Mouse (Mus musculus) gastrocnemius, adult 2 months (tissue): ENCODE measurements around the gene Cd300ld. TPM values are rescaled to one million over a fixed set of nuclear protein-coding genes. Genes with fewer than 3 reads are reported as not detected.
"Not testable (repeated sequence)": the region's sequence is repeated elsewhere in the genome, so short reads cannot be mapped to it uniquely, and the experiment has no call there.

Experiments used
- DNase-seq: peaks from one replicate; pipeline ENCODE4 v3.0.0; 2022
- H3K27ac ChIP-seq: fragments of 200-600 bp; 2 replicates; pipeline ENCODE4 v1.8.1; 2022; ENCODE audit warnings: mild to moderate bottlenecking
- H3K4me3 ChIP-seq: fragments of 200-600 bp; 2 replicates; pipeline ENCODE4 v1.8.1; 2022; ENCODE audit warnings: mild to moderate bottlenecking, moderate library complexity
- CTCF ChIP-seq: fragments of 200-600 bp; IDR thresholded peaks from 2 replicates; pipeline ENCODE4 v1.8.1; 2022; ENCODE audit warnings: antibody characterized with exemption, mild to moderate bottlenecking, moderate library complexity
- intact Hi-C: fragments of 180-260 bp; cut with DNase I; formaldehyde crosslinking; loops from one replicate; pipeline ENCODE4 v1.15.1; 2025
- long read RNA-seq, 2 experiments: library from polyadenylated mRNA; stranded (forward); transcript quantifications; one replicate each; pipeline ENCODE4 v2.0.0; 2021
- total RNA-seq, 2 experiments: library from RNA; stranded (reverse); gene quantifications; 2 replicates each; pipeline ENCODE4 v1.2.3; 2021

Cd300ld gene
- total RNA-seq, result under 1 TPM; 0.13 to 0.22 TPM
- long read RNA-seq, experiment 1, result 0 reads
- long read RNA-seq, experiment 2, result 0 reads

DNA sequence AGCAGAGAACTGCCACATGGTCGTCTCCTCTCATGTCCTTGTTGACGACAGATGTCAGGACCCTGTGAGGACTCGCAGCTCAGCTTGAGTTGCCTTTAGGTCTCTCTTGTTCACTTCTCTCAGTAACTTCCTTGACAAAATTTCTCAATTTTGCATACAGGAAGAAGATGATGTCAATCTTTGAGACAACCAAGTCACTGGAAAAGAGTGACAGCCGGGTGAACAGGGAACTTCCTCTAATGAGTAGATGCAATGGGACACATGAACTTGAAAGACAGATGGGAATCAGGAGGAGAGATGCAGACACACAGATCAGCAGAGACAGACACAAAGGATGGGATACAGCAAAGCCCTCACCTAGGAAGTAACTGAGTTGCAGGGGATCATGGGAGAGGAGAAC, at the start of gene Cd300ld:
Gene Cd300ld (minus strand): TSS at position 130 of the 400 bp plus-strand sequence.
- no peak within 1 kb of the TSS for H3K27ac ChIP-seq

DNA sequence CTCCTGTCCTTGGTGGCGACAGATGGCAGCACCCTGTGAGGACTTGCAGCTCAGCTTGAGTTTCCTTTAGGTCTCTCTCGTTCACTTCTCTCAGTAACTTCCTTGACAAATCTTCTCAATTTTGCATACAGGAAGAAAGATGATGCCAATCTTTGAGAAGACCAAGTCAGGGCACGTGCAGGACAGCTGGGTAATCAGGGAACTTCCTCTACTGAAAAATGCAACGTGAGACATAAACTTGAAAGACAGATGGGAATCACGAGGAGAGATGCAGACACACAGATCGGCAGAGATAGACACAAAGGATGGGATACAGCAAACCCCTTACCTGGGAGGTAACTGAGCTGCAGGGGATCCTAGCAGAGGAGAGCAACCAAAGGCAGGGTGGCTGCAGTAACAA, 47.9 kb upstream of the Cd300ld start, which contains the start of gene Cd300ld5:
Gene Cd300ld5 (minus strand): TSS at position 101 of the 400 bp plus-strand sequence.
- H3K4me3 ChIP-seq, DNase-seq, intact Hi-C loops, H3K27ac ChIP-seq: not testable (repeated sequence)

More for the DNA sequence above, at the start of gene Cd300ld:
- H3K4me3 ChIP-seq, result no peak within 1 kb of the TSS
- intact Hi-C loops, result no loop called here
- DNase-seq, result no peak
- no peak for TF ChIP-seq CTCF

DNA sequence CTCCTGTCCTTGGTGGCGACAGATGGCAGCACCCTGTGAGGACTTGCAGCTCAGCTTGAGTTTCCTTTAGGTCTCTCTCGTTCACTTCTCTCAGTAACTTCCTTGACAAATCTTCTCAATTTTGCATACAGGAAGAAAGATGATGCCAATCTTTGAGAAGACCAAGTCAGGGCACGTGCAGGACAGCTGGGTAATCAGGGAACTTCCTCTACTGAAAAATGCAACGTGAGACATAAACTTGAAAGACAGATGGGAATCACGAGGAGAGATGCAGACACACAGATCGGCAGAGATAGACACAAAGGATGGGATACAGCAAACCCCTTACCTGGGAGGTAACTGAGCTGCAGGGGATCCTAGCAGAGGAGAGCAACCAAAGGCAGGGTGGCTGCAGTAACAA, 37.2 kb upstream of the Cd300ld start, which contains the start of gene Cd300ld4:
Gene Cd300ld4 (minus strand): TSS at position 101 of the 400 bp plus-strand sequence.
- H3K4me3 ChIP-seq, intact Hi-C loops, H3K27ac ChIP-seq, DNase-seq: not testable (repeated sequence)

GRCm38 (mm10) chr11:115016093-115016492, 26.4 kb upstream of the Cd300ld start, which contains the start of gene Cd300ld2:
Gene Cd300ld2 (minus strand): TSS chr11:115016193.
- DNase-seq, intact Hi-C loops, H3K27ac ChIP-seq, H3K4me3 ChIP-seq: not testable (repeated sequence)

- intact Hi-C loops, result no loop called here
- no peak overlapping the region for H3K27ac ChIP-seq
- no peak overlapping the region for H3K4me3 ChIP-seq
- no peak for TF ChIP-seq CTCF
- no peak for DNase-seq
These were observed 14.3 kb upstream of the Cd300ld start for GRCm38 (mm10) chr11:115004070-115004469.

DNA sequence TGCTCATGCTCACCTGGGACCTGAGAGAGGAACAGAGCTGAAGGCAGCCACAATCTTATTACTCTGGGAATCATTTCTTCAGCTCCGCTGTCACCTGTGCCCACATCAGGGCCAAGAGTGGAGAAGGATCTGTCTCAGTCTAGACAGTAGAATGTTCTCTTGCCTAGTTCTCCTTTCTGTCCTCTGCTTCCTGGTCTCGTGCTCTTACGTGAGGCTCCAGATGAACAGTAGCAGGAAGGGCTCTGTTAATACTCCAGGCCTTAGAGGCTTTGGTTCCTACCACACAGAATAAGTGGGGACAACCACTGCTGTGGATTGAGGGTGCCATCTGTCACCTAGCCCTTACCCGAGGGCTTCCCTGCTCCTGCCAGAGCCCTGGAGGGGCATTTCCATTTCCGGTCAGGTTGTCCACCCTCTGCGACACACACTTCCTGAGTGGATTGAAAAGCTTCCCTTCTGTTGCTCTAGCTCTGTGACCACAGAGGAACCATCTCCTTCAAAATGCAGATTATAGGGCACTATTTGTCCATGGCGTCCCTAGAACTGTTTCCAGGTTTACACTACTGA, 11.8 kb upstream of the Cd300ld start, which contains the start of gene Cd300c2:
Gene Cd300c2 (minus strand): TSS at position 407 of the 567 bp plus-strand sequence.
- no peak within 1 kb of the TSS for H3K27ac ChIP-seq
- intact Hi-C loops, result no loop called here
- DNase-seq, result no peak

GRCm38 (mm10) chr11:114981866-114982265, 7.9 kb downstream of the Cd300ld start:
- intact Hi-C loops, result no loop called here
- TF ChIP-seq CTCF, result no peak
- H3K27ac ChIP-seq, result no peak overlapping the region
- no peak for DNase-seq
- no peak overlapping the region for H3K4me3 ChIP-seq

More for the DNA sequence above, 11.8 kb upstream of the Cd300ld start, which contains the start of gene Cd300c2:
- H3K4me3 ChIP-seq, result no peak within 1 kb of the TSS
- TF ChIP-seq CTCF, result no peak

GRCm38 (mm10) chr11:114972726-114973125, 17.0 kb downstream of the Cd300ld start:
- Histone ChIP-seq H3K4me3 (no peak overlapping the region), H3K27ac (no peak overlapping the region)
- intact Hi-C loops, result no loop called here
- no peak for TF ChIP-seq CTCF
- no peak for DNase-seq

DNA sequence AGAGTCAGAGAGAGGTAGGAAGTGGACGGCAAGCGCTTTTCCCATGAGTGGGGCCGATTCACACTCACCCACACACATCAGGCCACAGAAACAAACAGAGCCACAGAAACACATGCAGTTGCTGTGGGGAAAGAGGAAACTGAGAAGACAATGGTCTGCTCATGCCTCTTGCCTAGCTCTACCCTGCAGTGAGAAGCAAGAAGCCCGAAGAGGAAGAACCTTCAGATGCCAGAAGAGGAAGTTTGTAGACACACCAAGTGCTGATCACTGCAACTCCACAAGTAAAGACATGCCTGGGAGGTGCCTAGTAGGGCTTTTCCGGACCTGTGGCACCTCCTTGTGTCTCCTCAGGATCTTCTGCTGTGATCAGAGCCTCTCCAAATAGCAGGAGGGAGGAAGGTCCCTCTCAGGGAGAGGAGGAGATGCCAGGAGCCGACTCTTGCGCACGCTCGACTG, 20.9 kb downstream of the Cd300ld start, which contains the start of gene Cd300c:
Gene Cd300c (minus strand): TSS at position 406 of the 456 bp plus-strand sequence.
- H3K27ac ChIP-seq, result no peak within 1 kb of the TSS

GRCm38 (mm10) chr11:114965182-114965828, 24.4 kb downstream of the Cd300ld start:
- no peak for DNase-seq

More for the DNA sequence above, 20.9 kb downstream of the Cd300ld start, which contains the start of gene Cd300c:
- no peak for DNase-seq
- no peak within 1 kb of the TSS for H3K4me3 ChIP-seq
- TF ChIP-seq CTCF, result no peak
- intact Hi-C loops, result no loop called here

DNA sequence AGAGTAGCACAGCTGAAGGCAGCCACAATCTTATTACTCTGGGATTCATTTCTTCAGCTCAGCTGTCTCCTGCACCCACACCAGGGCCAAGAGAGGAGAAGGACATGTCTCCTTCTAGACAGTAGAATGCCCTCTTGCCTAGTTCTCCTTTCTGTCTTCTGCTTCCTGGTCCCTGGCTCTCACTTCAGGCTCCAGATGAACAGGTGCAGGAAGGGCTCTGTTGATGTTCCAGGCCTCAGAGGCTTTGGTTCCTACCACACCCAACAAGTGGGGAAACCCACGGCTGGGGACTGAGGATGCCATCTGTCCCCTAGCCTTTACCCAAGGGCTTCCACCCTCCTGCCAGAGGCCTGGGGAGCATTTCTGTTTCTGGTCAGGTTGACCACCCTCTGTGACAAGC, 29.4 kb downstream of the Cd300ld start:
- intact Hi-C loops, result no loop called here
- Histone ChIP-seq H3K27ac (no peak overlapping the region), H3K4me3 (no peak overlapping the region)
- no peak for DNase-seq
- TF ChIP-seq CTCF, result no peak

More at GRCm38 (mm10) chr11:114965182-114965828, 24.4 kb downstream of the Cd300ld start:
- intact Hi-C loops, result no loop called here
- no peak for TF ChIP-seq CTCF
- H3K27ac ChIP-seq, result no peak overlapping the region
- no peak overlapping the region for H3K4me3 ChIP-seq

DNA sequence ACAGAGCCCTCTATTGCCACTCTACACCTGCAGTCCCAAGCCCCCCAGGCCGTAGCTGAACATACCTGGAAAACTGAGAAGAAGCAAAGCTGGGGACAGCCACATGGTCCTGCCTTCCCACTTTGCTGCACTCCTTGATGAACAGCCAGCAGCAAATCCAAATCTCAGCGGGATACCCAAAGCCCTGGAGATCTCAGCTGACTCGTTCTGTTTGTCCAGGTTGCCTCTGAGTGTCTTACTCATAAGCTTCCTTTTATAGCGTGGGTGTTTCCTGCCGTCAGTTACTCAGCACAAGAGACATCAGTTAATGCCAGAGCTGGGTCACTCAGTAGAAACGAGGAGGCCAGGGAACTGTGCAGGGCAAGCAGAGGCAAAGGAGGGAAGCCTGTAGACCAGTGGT, 55.6 kb downstream of the Cd300ld start, which contains the start of gene Cd300lb:
Gene Cd300lb (minus strand): TSS at position 243 of the 400 bp plus-strand sequence.
- Histone ChIP-seq H3K4me3 (peak within 1 kb of the TSS; percentile 36), H3K27ac (peak within 1 kb of the TSS; percentile 16; the same call in 1 of the 2 replicates)
- TF ChIP-seq CTCF, result no peak
- intact Hi-C loops, result no loop called here
- DNase-seq, result no peak

DNA sequence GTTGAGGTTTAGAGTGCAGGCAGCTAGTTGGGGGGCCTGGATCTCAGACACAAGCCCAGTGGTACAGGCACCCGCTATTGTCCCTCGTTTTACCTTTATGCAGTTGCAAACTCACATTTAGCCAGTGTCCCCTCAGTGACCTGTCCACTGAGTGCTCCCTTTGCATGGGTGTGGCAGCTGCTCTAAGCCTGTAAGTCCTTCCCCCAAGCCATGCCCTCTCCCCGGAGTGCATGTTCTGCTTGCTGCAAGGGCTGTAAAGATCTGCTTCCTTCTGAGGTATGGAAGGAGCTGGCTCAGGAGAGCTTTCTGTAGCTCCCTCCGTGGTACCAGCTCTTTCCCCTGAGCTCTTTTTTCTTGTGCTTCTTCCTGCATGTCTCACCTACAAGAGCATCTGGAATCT, 56.1 kb downstream of the Cd300ld start:
- H3K4me3 ChIP-seq, result peak overlapping the region; percentile 36
- DNase-seq, result no peak
- intact Hi-C loops, result no loop called here
- no peak overlapping the region for H3K27ac ChIP-seq
- TF ChIP-seq CTCF, result no peak

Other genes with a start within 250 kb of the Cd300ld start
- gene Kif19a, start 224.5 kb downstream of the Cd300ld start, total RNA-seq, result under 1 TPM; 0.54 to 0.56 TPM
- not detected for gene Btbd17, start 194.0 kb downstream of the Cd300ld start, total RNA-seq
- not detected for gene Gpr142, start 191.0 kb downstream of the Cd300ld start, total RNA-seq
- gene Gprc5c, start 138.8 kb downstream of the Cd300ld start, total RNA-seq, result 10 to 100 TPM; 45.4 to 82.1 TPM
- gene Cd300a, start 99.9 kb downstream of the Cd300ld start, total RNA-seq, result under 1 TPM; 0.50 to 0.66 TPM
- under 1 TPM; 0.15 to 0.42 TPM for gene Cd300lb, start 55.5 kb downstream of the Cd300ld start, total RNA-seq
- not detected for gene Cd300c, start 20.8 kb downstream of the Cd300ld start, total RNA-seq
- gene Cd300c2, start 12.0 kb upstream of the Cd300ld start, total RNA-seq, result under 1 TPM; 0.28 TPM
- gene Cd300ld2, start 26.3 kb upstream of the Cd300ld start, total RNA-seq, result not detected
- gene Cd300ld4, start 37.1 kb upstream of the Cd300ld start, total RNA-seq, result under 1 TPM; 0.73 to 0.92 TPM
- 1 to 10 TPM in 1 of 2 experiments, under 1 TPM in 1; 0.92 to 1.3 TPM for gene Cd300ld5, start 47.8 kb upstream of the Cd300ld start, total RNA-seq
- gene Cd300ld3, start 58.5 kb upstream of the Cd300ld start, total RNA-seq, result 1 to 10 TPM in 1 of 2 experiments, not detected in 1; 2.0 TPM
- gene Cd300e, start 72.3 kb upstream of the Cd300ld start, total RNA-seq, result not detected
- gene Rab37, start 101.5 kb upstream of the Cd300ld start, total RNA-seq, result under 1 TPM; 0.17 to 0.36 TPM
- gene Cd300lf, start 144.1 kb upstream of the Cd300ld start, total RNA-seq, result under 1 TPM in 1 of 2 experiments, not detected in 1; 0.31 TPM
- 1 to 10 TPM; 1.8 to 2.6 TPM for gene Slc9a3r1, start 173.4 kb upstream of the Cd300ld start, total RNA-seq
- gene Tmem104, start 197.6 kb upstream of the Cd300ld start, total RNA-seq, result 1 to 10 TPM; 7.3 to 7.4 TPM
- 10 to 100 TPM; 12.7 to 16.3 TPM for gene Nat9, start 197.9 kb upstream of the Cd300ld start, total RNA-seq